Mouse (Mus musculus) thymus, postnatal 36 days (tissue): ENCODE results near the gene Cass4.

Source experiments
- DNase-seq, 2 experiments: peaks; one replicate each; pipeline ENCODE4 v3.0.0; 2022; ENCODE audit warnings: mixed read lengths in 2 of 2

The Cass4 gene

GRCm38 (mm10) chr2:172441176-172441575 is 47.6 kb downstream of the Cass4 start:
- no peak for DNase-seq

GRCm38 (mm10) chr2:172445617-172446016 is 52.0 kb downstream of the Cass4 start:
- no peak for DNase-seq

- DNase-seq, result peak; percentile 48 to 55
These were observed 53.7 kb downstream of the Cass4 start for GRCm38 (mm10) chr2:172447317-172447716.

GRCm38 (mm10) chr2:172448329-172448728 is 54.7 kb downstream of the Cass4 start:
- DNase-seq, result no peak

- peak; percentile 45 to 62 for DNase-seq
These were observed 57.0 kb downstream of the Cass4 start for GRCm38 (mm10) chr2:172450640-172451039.

GRCm38 (mm10) chr2:172452031-172452430 is 58.4 kb downstream of the Cass4 start:
- no peak for DNase-seq

- no peak for DNase-seq
These were observed 58.9 kb downstream of the Cass4 start for GRCm38 (mm10) chr2:172452458-172452857.

- no peak for DNase-seq
These were observed 64.9 kb downstream of the Cass4 start, which contains the start of gene Gcnt7 for GRCm38 (mm10) chr2:172458496-172458895. TSS of gene Gcnt7 (minus strand) at chr2:172458596.

- no peak for DNase-seq
These were observed 67.1 kb downstream of the Cass4 start for GRCm38 (mm10) chr2:172460647-172461046.

GRCm38 (mm10) chr2:172462813-172463212 is 69.2 kb downstream of the Cass4 start:
- no peak for DNase-seq

GRCm38 (mm10) chr2:172466427-172467132 is 73.0 kb downstream of the Cass4 start:
- DNase-seq, result no peak

GRCm38 (mm10) chr2:172467206-172467605 is 73.6 kb downstream of the Cass4 start:
- no peak for DNase-seq

GRCm38 (mm10) chr2:172468346-172468819 is 74.8 kb downstream of the Cass4 start:
- no peak for DNase-seq

- DNase-seq, result no peak
These were observed 78.7 kb downstream of the Cass4 start, which contains the start of gene Fam209 for GRCm38 (mm10) chr2:172472318-172472717. TSS of gene Fam209 (plus strand) at chr2:172472520.

- no peak for DNase-seq
These were observed 80.0 kb downstream of the Cass4 start for GRCm38 (mm10) chr2:172473591-172473990.

GRCm38 (mm10) chr2:172474970-172475369 is 81.4 kb downstream of the Cass4 start:
- peak; percentile 70 to 72 for DNase-seq

- DNase-seq, result no peak
These were observed 83.2 kb downstream of the Cass4 start for GRCm38 (mm10) chr2:172476707-172477260.

GRCm38 (mm10) chr2:172477350-172477749 is 83.8 kb downstream of the Cass4 start:
- no peak for DNase-seq

- DNase-seq, result no peak
These were observed 84.3 kb downstream of the Cass4 start for GRCm38 (mm10) chr2:172477860-172478259.

GRCm38 (mm10) chr2:172480296-172480695 is 86.7 kb downstream of the Cass4 start:
- peak; percentile 38 to 58 for DNase-seq

GRCm38 (mm10) chr2:172481654-172482385 is 88.2 kb downstream of the Cass4 start:
- DNase-seq, result peak; percentile 45 to 61
